In the genomic region with DNA sequence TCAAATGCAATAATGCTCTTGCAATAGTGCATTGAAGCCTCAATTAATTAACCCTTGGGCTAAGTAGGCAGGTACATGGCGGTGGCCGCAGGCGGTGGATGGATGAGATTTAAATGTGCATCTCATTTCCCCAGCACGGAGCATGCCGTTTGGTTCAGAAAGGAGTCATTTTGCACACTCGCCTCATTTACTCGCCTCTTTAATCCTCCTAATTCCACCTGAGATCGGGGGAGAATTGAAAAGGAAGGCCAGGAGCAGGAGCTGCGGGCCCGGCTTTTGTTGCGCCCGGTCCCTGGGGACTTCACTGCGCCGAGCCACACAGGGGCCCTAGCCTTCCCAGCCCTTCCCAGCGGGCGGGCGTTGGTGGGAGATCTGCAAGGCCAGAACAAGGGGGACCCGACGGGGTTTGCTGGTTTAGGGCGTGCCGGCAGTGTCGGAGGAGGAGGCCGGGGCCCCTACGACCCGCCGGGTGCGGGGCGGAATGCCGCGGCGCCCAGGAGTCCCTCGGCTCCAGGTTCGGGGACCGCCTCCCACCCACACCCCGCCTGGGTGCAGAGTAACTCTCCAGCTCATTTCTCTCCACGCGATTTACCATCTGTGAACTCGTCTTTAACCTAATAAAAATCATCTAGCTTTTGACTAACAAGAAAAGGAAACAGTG, we compare ENCODE assay signal across 8 mouse cellular contexts.
DNase-seq lines count a peak whose midpoint lies in the region; ATAC-seq and TF ChIP-seq lines count a peak whose summit lies in the region.

No protein-coding gene starts in this region.

- H3K4me2 ChIP-seq in forebrain, embryonic 14.5 days (ENCODE audit: low read length) = peak overlapping the region; percentile 37
- peak overlapping the region; percentile 67 for H3K4me2 ChIP-seq in limb, embryonic 14.5 days (replicated peaks; ENCODE audit: low read depth, low read length, severe bottlenecking)

- no peak for TF ChIP-seq POLR2A in limb, embryonic 14.5 days (IDR thresholded peaks at IDR 0.05; ENCODE audit: borderline replicate concordance, extremely low read depth, insufficient read depth, insufficient read length)
- TF ChIP-seq POLR2A in thymus, adult 2 months (IDR thresholded peaks at IDR 0.05; ENCODE audit: control insufficient read depth, extremely low read depth, insufficient read depth, low read length, poor library complexity) = no peak

- TF ChIP-seq CTCF in thymus, adult 2 months (IDR thresholded peaks at IDR 0.05; ENCODE audit: borderline replicate concordance, control insufficient read depth, extremely low read depth, insufficient read depth, low read length, poor library complexity) = no peak

- peaks cover 14% of the 10 kb centered on the region for H3K4me1 ChIP-seq in heart, embryonic 10.5 days
- H3K4me1 ChIP-seq in forebrain, embryonic 14.5 days (ENCODE audit: control insufficient read depth, insufficient read depth, low read length) = peaks cover 5% of the 10 kb centered on the region; the same call in 1 of the 2 replicates
- peaks cover 12% of the 10 kb centered on the region for H3K4me1 ChIP-seq in limb, embryonic 14.5 days (ENCODE audit: control insufficient read depth, insufficient read depth, low read length)
- H3K4me1 ChIP-seq in thymus, adult 2 months (replicated peaks; ENCODE audit: control insufficient read depth, insufficient read depth, low read length) = no peaks in the 10 kb centered on the region

- peaks cover 71% of the 10 kb centered on the region for H3K27me3 ChIP-seq in heart, embryonic 10.5 days (ENCODE audit: insufficient read depth, poor library complexity, severe bottlenecking)
- peaks cover 76% of the 10 kb centered on the region for H3K27me3 ChIP-seq in forebrain, embryonic 14.5 days (replicated peaks; ENCODE audit: control insufficient read depth, insufficient read depth, low read length)
- H3K27me3 ChIP-seq in limb, embryonic 14.5 days (ENCODE audit: control insufficient read depth, insufficient read depth, low read length) = peaks cover 52% of the 10 kb centered on the region
- H3K27me3 ChIP-seq in thymus, adult 2 months (ENCODE audit: control insufficient read depth, insufficient read depth, low read length) = peaks cover 13% of the 10 kb centered on the region; the same call in 1 of the 2 replicates

- H3K36me3 ChIP-seq in heart, embryonic 10.5 days = no peaks in the 10 kb centered on the region
- no peaks in the 10 kb centered on the region for H3K36me3 ChIP-seq in forebrain, embryonic 14.5 days (ENCODE audit: control insufficient read depth, insufficient read depth, low read length)
- H3K36me3 ChIP-seq in limb, embryonic 14.5 days (ENCODE audit: control insufficient read depth, insufficient read depth, low read length) = no peaks in the 10 kb centered on the region
- H3K36me3 ChIP-seq in thymus, adult 2 months (ENCODE audit: control insufficient read depth, insufficient read depth, low read length) = no peaks in the 10 kb centered on the region

- H3K9me3 ChIP-seq in heart, embryonic 10.5 days = no peaks in the 10 kb centered on the region
- no peaks in the 10 kb centered on the region for H3K9me3 ChIP-seq in forebrain, embryonic 14.5 days (replicated peaks; ENCODE audit: control insufficient read depth, low read length)
- H3K9me3 ChIP-seq in limb, embryonic 14.5 days (ENCODE audit: control insufficient read depth, low read length) = no peaks in the 10 kb centered on the region

- ATAC-seq in forebrain, embryonic 14.5 days = peak; percentile 59
- no peak for ATAC-seq in limb, embryonic 14.5 days (ENCODE audit: low FRiP score, low read depth)

- WGBS in heart, embryonic 10.5 days = under 1% methylated on average over 38 of the region's 38 CpGs
- under 1% methylated on average over 38 of the region's 38 CpGs for WGBS in forebrain, embryonic 14.5 days
- 1% methylated on average over 33 of the region's 38 CpGs for WGBS in limb, embryonic 14.5 days
- WGBS in thymus, adult 2 months = 7% methylated on average over 36 of the region's 38 CpGs

- H3K4me3 ChIP-seq in heart, embryonic 10.5 days = peak overlapping the region; percentile 61
- peak overlapping the region; percentile 19 for H3K4me3 ChIP-seq in forebrain, embryonic 14.5 days (ENCODE audit: low read depth, low read length)
- peak overlapping the region; percentile 36 for H3K4me3 ChIP-seq in limb, embryonic 14.5 days (replicated peaks; ENCODE audit: low read length)
- H3K4me3 ChIP-seq in thymus, adult 2 months (ENCODE audit: control insufficient read depth, insufficient read depth, low read length) = no peak overlapping the region

- no peak overlapping the region for H3K9ac ChIP-seq in forebrain, embryonic 14.5 days (ENCODE audit: low read length)
- H3K9ac ChIP-seq in limb, embryonic 14.5 days (ENCODE audit: low read depth, low read length, severe bottlenecking) = peak overlapping the region; percentile 34; the same call in 1 of the 2 replicates

- DNase-seq in heart, embryonic 10.5 days (ENCODE audit: low spot score) = no peak
- no peak for DNase-seq in heart, adult 8-10 months (ENCODE audit: low spot score)
- peak; percentile 49 for DNase-seq in MN1 (ENCODE audit: low spot score)
- peak; percentile 34 for DNase-seq in forebrain, embryonic 14.5 days (ENCODE audit: low spot score)
- no peak for DNase-seq in limb, embryonic 14.5 days (ENCODE audit: low spot score)
- DNase-seq in spleen, adult 12 weeks (ENCODE audit: low spot score) = no peak
- no peak for DNase-seq in thymus, adult 2 months
- no peak for DNase-seq in cerebellum, postnatal 4 days (ENCODE audit: low spot score in 2 of 2)

- peak overlapping the region; percentile 33; the same call in 1 of the 2 replicates for H3K27ac ChIP-seq in heart, embryonic 10.5 days
- peak overlapping the region; percentile 7; the same call in 1 of the 2 replicates for H3K27ac ChIP-seq in forebrain, embryonic 14.5 days (ENCODE audit: low read depth, low read length)
- H3K27ac ChIP-seq in limb, embryonic 14.5 days (replicated peaks; ENCODE audit: low read depth, low read length) = no peak overlapping the region
- no peak overlapping the region for H3K27ac ChIP-seq in thymus, adult 2 months (ENCODE audit: control insufficient read depth, insufficient read depth, low read length)

Comparison
In these comparisons a context has a peak if more than half of its experiments do, and no peak if none do; other contexts are left out.
1. DNase-seq: peak in MN1 (single experiment) and forebrain, embryonic 14.5 days (single experiment); none in heart, embryonic 10.5 days (single experiment), heart, adult 8-10 months (single experiment), limb, embryonic 14.5 days (single experiment), spleen, adult 12 weeks (single experiment), thymus, adult 2 months (single experiment) and cerebellum, postnatal 4 days (0 of 2).
2. H3K27ac ChIP-seq: peak in heart, embryonic 10.5 days (single experiment) and forebrain, embryonic 14.5 days (single experiment); none in limb, embryonic 14.5 days (single experiment) and thymus, adult 2 months (single experiment).